Mouse (Mus musculus): ENCODE results near the gene Hist1h2bg.
"Not testable (repeated sequence)": the region's sequence is repeated elsewhere in the genome, so short reads cannot be mapped to it uniquely, and the experiment has no call there.

Hist1h2bg gene

GRCm38 (mm10) chr13:23539821-23540220, 31.4 kb upstream of the Hist1h2bg start:
- DNase-seq, result not testable (repeated sequence)

GRCm38 (mm10) chr13:23541497-23541896, 29.7 kb upstream of the Hist1h2bg start:
- no peak for DNase-seq

DNA sequence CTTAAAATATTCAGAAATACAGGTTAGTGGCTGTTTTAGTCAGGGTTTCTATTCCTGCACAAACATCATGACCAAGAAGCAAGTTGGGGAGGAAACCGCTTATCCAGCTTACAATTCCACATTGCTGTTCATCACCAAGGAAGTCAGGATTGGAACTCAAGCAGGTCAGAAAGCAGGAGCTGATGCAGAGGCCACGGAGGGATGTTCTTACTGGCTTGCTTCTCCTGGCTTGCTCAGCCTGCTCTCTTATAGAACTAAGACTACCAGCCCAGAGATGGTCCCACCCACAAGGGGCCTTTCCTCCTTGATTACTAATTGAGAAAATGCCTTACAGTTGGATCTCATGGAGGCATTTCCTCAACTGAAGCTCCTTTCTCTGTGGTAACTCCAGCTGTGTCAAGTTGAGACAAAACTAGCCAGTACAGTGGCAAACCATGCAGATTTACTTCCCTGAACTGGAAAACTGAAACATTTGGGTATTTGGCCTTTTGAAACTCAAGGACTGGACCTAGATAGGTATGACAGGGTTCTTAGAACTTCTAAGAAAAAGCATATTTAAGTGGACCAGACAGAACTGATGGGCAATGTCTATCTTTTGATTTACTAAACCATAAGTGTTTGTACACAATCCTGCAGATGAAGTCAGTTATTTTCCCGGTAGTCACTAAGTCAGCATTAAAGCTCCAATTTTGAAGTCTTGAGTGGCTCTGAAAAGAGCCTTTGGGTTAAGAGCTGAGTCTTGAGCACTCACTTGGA, 28.8 kb upstream of the Hist1h2bg start:
- not testable (repeated sequence) for DNase-seq

- peak; percentile 51 for DNase-seq
Measured at GRCm38 (mm10) chr13:23542999-23543607, 28.1 kb upstream of the Hist1h2bg start, which contains the start of gene Hist1h2bh. Gene Hist1h2bh, minus strand, starts transcription at chr13:23543392.

- peak; percentile 76 for DNase-seq
Measured at GRCm38 (mm10) chr13:23543965-23544786, 27.0 kb upstream of the Hist1h2bg start, which contains the start of gene Hist1h3f. Gene Hist1h3f, plus strand, starts transcription at chr13:23544052.

DNA sequence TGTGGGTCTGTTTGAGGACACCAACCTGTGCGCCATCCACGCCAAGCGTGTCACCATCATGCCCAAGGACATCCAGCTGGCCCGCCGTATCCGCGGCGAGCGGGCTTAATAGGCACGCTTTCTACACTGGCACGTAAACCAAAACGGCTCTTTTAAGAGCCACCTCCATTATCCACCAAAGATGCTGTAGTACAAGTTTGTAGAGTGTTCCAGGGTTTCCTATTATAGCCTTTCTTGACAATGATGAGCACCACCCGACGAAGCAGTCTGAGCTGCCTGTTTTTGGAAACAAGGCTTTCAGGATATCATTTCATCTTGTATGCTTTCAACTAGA, 26.4 kb upstream of the Hist1h2bg start:
- DNase-seq, result not testable (repeated sequence)

GRCm38 (mm10) chr13:23546694-23547093, 24.5 kb upstream of the Hist1h2bg start:
- no peak for DNase-seq

DNA sequence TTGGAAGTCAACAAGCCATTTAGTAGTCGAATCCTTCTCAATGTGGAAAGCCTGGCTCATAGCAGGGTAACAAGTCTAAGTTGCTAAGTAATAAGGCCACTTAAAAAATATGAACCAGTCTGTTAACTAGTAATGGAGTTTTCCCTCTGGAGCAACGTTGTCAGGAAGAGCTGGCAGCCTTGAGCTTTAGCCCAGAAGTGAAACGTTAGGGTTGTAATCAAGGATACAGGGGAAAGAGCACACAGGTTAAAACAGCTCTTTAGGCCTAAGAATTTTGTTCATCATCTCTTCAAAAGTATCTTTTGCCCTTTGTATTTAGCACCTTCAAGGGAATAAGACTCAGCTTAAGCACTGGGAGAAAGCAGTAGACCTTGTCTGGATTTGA, 20.4 kb upstream of the Hist1h2bg start:
- no peak for DNase-seq

DNA sequence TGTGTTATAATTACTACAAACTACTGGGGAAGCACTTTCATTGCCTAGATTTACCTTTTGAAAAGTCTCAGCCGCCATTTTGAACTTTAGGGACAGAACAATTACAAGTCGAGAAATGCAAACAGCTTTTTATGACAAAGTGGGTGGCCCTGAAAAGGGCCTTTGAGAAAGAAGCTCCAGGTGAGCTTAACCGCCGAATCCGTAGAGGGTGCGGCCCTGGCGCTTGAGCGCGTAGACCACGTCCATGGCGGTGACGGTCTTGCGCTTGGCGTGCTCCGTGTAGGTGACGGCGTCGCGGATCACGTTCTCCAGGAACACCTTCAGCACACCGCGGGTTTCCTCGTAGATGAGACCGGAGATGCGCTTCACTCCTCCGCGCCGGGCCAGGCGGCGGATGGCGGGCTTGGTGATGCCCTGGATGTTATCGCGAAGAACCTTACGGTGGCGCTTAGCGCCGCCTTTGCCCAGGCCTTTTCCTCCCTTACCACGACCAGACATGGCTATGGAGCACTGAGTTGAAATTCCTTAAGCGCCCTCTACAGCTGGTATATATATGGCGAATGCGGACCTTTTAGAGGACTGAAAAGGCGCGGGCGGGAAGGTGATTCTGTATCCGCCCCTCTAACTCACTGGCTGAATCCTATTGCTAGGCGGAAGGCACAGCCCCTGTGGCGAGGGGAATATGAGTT, 19.9 kb upstream of the Hist1h2bg start, which contains the start of gene Hist1h4f:
Gene Hist1h4f, minus strand, starts transcription at position 503 of the 689 bp plus-strand sequence.
- peak; percentile 93 for DNase-seq

GRCm38 (mm10) chr13:23551931-23552914, 19.0 kb upstream of the Hist1h2bg start:
- no peak for DNase-seq

DNA sequence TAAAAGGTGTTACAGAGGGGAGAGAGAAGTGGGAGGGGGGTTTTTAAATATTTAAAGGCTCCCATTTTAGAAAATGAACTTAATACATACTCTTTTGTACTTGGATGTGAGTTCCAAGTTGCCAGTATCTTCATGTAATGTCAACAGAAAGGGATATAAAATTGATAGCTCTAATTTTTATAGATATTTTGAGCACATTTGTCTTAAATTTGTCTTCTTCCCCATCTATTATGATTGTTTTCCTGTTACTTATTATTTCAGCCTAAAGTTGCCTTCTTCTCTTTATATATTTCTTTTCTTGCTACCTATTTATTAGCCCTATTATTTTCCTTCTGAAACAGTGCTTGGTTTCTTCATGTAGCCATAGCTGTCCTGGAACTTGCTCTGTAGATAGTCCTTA, 18.2 kb upstream of the Hist1h2bg start, which contains the start of gene Hist1h1d:
Gene Hist1h1d, plus strand, starts transcription at position 301 of the 400 bp plus-strand sequence.
- no peak for DNase-seq

DNA sequence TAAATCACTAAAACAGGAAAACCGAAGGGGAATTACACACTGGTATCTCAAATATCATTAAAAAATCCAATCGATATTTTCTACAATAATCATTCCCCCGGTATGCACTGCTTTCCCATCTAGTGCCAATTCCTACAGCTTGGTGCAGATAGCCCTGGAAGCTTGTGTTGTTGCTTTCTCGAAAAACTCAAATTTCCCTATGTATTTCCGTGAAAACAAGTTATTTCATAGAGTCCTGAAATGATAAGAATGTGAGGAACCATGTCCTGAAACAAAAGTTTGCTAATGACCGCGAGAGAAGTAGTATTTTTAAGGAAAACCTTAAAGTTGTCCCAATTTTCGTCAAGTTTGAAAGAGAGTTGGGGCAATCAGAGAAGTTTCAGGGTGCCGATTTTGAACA, 16.8 kb upstream of the Hist1h2bg start:
- no peak for DNase-seq

GRCm38 (mm10) chr13:23554925-23555838, 16.0 kb upstream of the Hist1h2bg start:
- DNase-seq, result peak; percentile 77

DNA sequence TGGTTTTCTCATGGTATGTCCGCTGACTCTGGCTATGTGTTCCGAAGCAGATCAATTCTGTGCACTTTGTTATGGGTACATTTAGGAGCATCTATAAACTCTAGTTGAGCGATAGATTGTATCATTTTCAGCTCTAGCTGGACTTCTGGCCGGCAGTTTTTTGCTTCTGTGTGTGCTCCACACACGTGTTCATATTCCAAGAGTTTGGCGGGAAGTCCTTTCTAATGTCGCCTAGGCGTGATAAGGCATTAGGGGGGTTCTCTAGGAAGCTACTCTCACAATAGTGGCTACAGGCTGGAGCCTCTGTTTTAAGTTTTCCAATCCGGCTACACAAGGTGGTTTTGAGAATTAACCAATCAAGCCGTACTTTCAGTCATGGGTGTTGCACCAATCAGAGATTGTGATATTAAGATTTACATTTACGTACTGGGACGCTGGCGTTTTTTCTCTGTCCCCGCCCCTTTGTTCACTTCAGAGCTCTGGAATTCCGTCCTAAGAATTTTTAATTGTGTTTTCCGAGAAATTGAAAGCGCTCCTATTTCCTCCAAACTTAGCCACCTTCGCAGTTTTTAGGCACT, 15.3 kb upstream of the Hist1h2bg start:
- peak; percentile 68 for DNase-seq

- DNase-seq, result no peak
Measured at GRCm38 (mm10) chr13:23556906-23557305, 14.3 kb upstream of the Hist1h2bg start.

DNA sequence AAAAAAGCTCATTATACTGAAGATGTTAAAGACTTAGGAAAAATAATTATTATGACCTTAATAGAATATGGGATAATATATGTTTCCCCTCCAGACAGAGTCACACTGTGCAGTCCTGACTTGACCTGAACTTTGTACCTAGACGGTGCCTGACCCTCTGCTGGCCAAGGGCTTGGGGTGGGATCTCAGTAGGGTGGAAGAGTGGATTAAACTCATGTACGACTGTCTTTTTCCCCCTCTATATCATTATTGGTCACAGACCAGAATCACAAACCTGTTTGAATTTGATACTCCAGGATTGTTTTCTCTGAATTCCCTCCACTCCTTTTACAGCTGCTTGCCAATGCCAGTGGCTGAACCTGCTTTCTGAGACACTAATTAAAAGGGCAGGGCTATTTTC, 10.5 kb upstream of the Hist1h2bg start:
- not testable (repeated sequence) for DNase-seq

DNA sequence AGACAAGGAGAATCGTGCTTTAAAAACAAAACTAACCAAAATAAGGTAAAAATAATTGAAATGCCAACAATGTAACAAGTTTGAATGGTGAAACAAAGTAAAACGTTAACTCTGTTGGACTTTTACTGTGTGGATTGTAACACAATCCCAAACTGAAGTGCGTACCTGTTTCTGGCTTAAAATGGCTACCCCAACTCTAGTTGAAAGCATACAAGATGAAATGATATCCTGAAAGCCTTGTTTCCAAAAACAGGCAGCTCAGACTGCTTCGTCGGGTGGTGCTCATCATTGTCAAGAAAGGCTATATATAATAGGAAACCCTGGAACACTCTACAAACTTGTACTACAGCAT, 9.7 kb upstream of the Hist1h2bg start:
- not testable (repeated sequence) for DNase-seq

DNA sequence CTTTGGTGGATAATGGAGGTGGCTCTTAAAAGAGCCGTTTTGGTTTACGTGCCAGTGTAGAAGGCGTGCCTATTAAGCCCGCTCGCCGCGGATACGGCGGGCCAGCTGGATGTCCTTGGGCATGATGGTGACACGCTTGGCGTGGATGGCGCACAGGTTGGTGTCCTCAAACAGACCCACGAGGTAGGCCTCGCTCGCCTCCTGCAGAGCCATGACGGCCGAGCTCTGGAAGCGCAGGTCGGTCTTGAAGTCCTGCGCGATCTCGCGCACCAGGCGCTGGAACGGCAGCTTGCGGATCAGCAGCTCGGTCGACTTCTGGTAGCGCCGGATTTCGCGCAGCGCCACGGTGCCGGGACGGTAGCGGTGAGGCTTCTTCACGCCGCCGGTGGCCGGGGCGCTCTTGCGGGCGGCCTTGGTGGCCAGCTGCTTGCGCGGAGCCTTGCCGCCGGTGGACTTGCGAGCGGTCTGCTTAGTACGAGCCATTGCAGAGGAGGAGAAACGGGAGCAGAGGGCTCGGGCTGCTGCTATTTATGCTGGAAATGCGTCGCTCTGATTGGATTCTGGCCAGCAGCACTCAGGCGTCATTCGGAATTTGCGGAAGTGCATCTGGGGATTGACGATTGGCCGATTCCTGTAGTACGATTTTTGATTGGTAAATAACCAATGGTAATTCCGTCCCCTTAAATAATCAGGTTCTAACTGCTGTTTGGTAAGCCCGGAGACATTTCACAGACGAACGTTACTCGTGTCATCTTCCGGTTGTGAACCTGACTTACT, 9.1 kb upstream of the Hist1h2bg start, which contains the start of gene Hist1h3e:
Gene Hist1h3e, minus strand, starts transcription at position 487 of the 777 bp plus-strand sequence.
- peak; percentile 93 for DNase-seq

All from cerebellum, adult 11-12 months (tissue).